Mouse (Mus musculus) stomach, embryonic 14.5 days (tissue): ENCODE results near the gene Fnbp1. TPM values are rescaled to one million over a fixed set of nuclear protein-coding genes. Genes with fewer than 3 reads are reported as not detected.
A peak's percentile ranks its signal among the peaks of the same experiment; 100 is the strongest.

Source experiments
- ATAC-seq: fragments of 200-750 bp; cut with Nextera tagmentation; 2 replicates; pipeline ENCODE4 v1.8.0; 2017; ENCODE audit warnings: low read depth, moderate TSS enrichment; ENCODE audit not compliant: insufficient number of reproducible peaks, insufficient read depth, low FRiP score
- H3K27ac ChIP-seq: fragments of 300-500 bp; sonication (generic); 2 replicates; pipeline ENCODE4 v1.5.1; 2014; ENCODE audit warnings: mild to moderate bottlenecking, low read length, moderate library complexity, mixed read lengths
- H3K27me3 ChIP-seq: fragments of 300-500 bp; sonication (generic); 2 replicates; pipeline ENCODE4 v1.6.1; 2014; ENCODE audit warnings: low read length, control low read depth, mixed read lengths; ENCODE audit not compliant: control insufficient read depth, insufficient read depth
- H3K36me3 ChIP-seq: fragments of 300-500 bp; sonication (generic); 2 replicates; pipeline ENCODE4 v1.6.1; 2014; ENCODE audit warnings: mild to moderate bottlenecking, control low read depth, low read length, moderate library complexity, mixed read lengths; ENCODE audit not compliant: control insufficient read depth, insufficient read depth
- H3K4me1 ChIP-seq: fragments of 300-500 bp; sonication (generic); 2 replicates; pipeline ENCODE4 v1.6.1; 2014; ENCODE audit warnings: low read length, control low read depth, mixed read lengths; ENCODE audit not compliant: control insufficient read depth, insufficient read depth
- H3K4me2 ChIP-seq: fragments of 300-500 bp; sonication (generic); replicated peaks from 2 replicates; pipeline ENCODE4 v1.6.1; 2014; ENCODE audit warnings: low read depth, low read length, control low read depth
- H3K4me3 ChIP-seq: fragments of 300-500 bp; sonication (generic); 2 replicates; pipeline ENCODE4 v1.5.1; 2014; ENCODE audit warnings: low read depth, low read length, control low read depth
- H3K9ac ChIP-seq: fragments of 300-500 bp; sonication (generic); replicated peaks from 2 replicates; pipeline ENCODE4 v1.6.1; 2014; ENCODE audit warnings: low read depth, mild to moderate bottlenecking, control low read depth, low read length, moderate library complexity, mixed read lengths
- H3K9me3 ChIP-seq: fragments of 300-500 bp; sonication (generic); 2 replicates; pipeline ENCODE4 v1.6.1; 2016; ENCODE audit warnings: low read depth, low read length, control low read depth; ENCODE audit not compliant: control insufficient read depth
- WGBS: fragments of 180-500 bp; shearing (Covaris S2); extraction: QIAGEN DNeasy Blood & Tissue Kit; methylation state at CpG from one replicate; pipeline ENCODE4 v1.1.7; 2014; 5-methylcytosine and 5-hydroxymethylcytosine counted together
- polyA plus RNA-seq: library from polyadenylated mRNA; unstranded; fragments of >200 nt; fragmentation: Nextera tagmentation; extraction: Ambion mirVana; gene quantifications from 2 replicates; pipeline ENCODE4 v1.2.1, GENCODE M21; 2014

Fnbp1 gene
- polyA plus RNA-seq, 1 experiment from 2014 or later, result 39.2 TPM

GRCm38 (mm10) chr2:31127219-31127618 is 14.6 kb downstream of the Fnbp1 start:
- Histone ChIP-seq H3K4me1 (peaks cover 26% of the 10 kb centered on the region), H3K27ac (no peak overlapping the region), H3K4me2 (no peak overlapping the region), H3K36me3 (no peaks in the 10 kb centered on the region), H3K27me3 (no peaks in the 10 kb centered on the region), H3K9me3 (no peaks in the 10 kb centered on the region), H3K9ac (no peak overlapping the region), H3K4me3 (no peak overlapping the region)
- 50% methylated on average over 7 of the region's 7 CpGs for WGBS
- ATAC-seq, result no peak

DNA sequence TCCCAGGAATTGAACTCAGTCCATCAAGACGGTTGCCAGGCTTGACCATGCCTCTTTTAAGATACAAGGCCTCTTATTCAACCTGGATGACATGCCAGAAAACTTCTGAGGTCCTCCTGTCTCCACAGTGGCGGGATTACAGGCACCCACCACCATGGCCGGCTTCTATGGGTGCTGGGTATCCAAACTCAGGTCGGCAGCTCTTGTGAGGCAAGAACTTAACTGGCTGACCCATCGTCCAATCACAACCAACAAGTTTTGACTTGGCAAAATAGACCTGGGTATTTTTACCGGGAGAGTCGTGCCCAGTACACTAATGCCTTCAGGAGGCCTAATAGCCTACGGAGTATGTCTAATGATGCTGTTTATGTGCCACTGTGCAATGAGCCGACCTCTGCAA is 15.8 kb downstream of the Fnbp1 start:
- H3K4me3 ChIP-seq, result no peak overlapping the region
- 92% methylated on average over 9 of the region's 9 CpGs for WGBS
- no peaks in the 10 kb centered on the region for H3K9me3 ChIP-seq
- no peaks in the 10 kb centered on the region for H3K27me3 ChIP-seq
- H3K27ac ChIP-seq, result no peak overlapping the region
- H3K9ac ChIP-seq, result no peak overlapping the region
- H3K4me1 ChIP-seq, result peaks cover 22% of the 10 kb centered on the region
- ATAC-seq, result no peak
- H3K4me2 ChIP-seq, result no peak overlapping the region
- H3K36me3 ChIP-seq, result no peaks in the 10 kb centered on the region

GRCm38 (mm10) chr2:31125156-31125555 is 16.7 kb downstream of the Fnbp1 start:
- no peak overlapping the region for H3K4me3 ChIP-seq
- no peaks in the 10 kb centered on the region for H3K9me3 ChIP-seq
- H3K9ac ChIP-seq, result no peak overlapping the region
- ATAC-seq, result no peak
- no peak overlapping the region for H3K4me2 ChIP-seq
- H3K27ac ChIP-seq, result no peak overlapping the region
- 72% methylated on average over 7 of the region's 7 CpGs for WGBS
- no peaks in the 10 kb centered on the region for H3K36me3 ChIP-seq
- H3K27me3 ChIP-seq, result no peaks in the 10 kb centered on the region
- peaks cover 17% of the 10 kb centered on the region for H3K4me1 ChIP-seq

DNA sequence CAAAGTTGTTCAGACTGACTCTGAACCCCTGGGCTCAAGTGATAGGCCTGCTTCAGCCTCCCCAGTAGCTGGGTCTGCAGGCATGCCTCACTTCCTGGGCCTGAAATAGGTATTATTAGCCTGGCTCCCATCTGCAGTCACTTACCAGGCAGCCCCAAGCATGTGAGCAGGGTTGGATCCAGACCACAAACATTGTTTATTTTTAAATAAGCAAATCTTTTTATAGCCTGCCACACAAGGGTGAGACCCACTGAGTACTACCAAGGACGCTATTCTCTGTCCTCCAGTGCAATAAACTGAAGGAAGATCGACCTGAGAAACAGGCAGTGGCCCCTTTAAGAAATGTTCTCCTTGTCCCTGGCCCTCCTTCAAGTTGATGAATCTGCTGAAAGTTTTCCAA is 17.1 kb downstream of the Fnbp1 start:
- no peak for ATAC-seq
- no peaks in the 10 kb centered on the region for H3K36me3 ChIP-seq
- no peaks in the 10 kb centered on the region for H3K27me3 ChIP-seq
- H3K27ac ChIP-seq, result peak overlapping the region; percentile 7; the same call in 1 of the 2 replicates
- H3K4me1 ChIP-seq, result peaks cover 17% of the 10 kb centered on the region
- no peak overlapping the region for H3K9ac ChIP-seq
- H3K9me3 ChIP-seq, result no peaks in the 10 kb centered on the region
- 38% methylated on average over 2 of the region's 2 CpGs for WGBS
- H3K4me3 ChIP-seq, result no peak overlapping the region
- H3K4me2 ChIP-seq, result no peak overlapping the region

DNA sequence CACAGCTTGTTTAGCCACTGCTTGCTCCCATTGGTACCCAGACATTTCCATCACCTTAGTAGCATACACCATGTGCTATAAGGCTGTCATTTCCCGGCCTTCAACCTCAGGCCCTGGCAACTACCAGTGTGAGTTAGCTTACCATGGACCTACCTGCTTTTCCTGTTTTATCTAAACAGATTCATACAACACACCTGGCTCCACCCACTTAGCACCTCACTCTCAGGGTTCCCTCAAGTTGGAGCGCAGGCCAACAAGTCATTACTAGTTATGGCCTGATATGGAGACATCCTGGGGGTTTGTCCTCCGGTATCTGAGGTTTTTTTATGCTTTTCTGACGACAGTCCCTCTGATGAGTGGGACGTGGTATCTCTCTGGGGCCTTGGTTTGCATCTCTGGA is 18.3 kb downstream of the Fnbp1 start:
- H3K27me3 ChIP-seq, result no peaks in the 10 kb centered on the region
- no peaks in the 10 kb centered on the region for H3K36me3 ChIP-seq
- no peak for ATAC-seq
- no peaks in the 10 kb centered on the region for H3K9me3 ChIP-seq
- no peak overlapping the region for H3K4me3 ChIP-seq
- no peak overlapping the region for H3K4me2 ChIP-seq
- no peak overlapping the region for H3K27ac ChIP-seq
- H3K4me1 ChIP-seq, result peaks cover 17% of the 10 kb centered on the region
- no peak overlapping the region for H3K9ac ChIP-seq
- WGBS, result 79% methylated on average over 5 of the region's 5 CpGs

DNA sequence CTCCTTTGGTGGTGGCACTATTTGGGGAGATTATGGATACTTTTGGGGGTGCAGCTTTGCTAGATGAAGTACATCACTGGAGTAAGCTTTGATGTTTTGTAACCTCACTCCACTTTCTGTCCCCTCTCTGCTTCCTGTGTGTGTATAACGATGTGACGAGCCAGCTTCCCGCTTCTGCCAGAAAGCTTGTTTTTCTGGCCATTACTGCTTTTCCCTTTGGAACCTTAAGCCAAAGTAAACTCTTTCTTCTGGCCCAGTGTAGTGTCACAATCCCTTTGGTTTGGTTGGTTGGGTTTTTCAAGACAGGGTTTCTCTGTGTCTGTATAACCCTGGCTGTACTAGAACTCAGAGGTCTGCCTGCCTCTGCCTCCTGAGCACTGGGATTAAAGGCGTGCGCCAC is 19.0 kb downstream of the Fnbp1 start:
- Histone ChIP-seq H3K9me3 (no peaks in the 10 kb centered on the region), H3K27ac (no peak overlapping the region)
- 95% methylated on average over 5 of the region's 5 CpGs for WGBS

GRCm38 (mm10) chr2:31121131-31121693 is 20.6 kb downstream of the Fnbp1 start:
- H3K27ac ChIP-seq, result no peak overlapping the region
- ATAC-seq, result no peak
- no peak overlapping the region for H3K4me2 ChIP-seq
- no peak overlapping the region for H3K4me3 ChIP-seq
- no peaks in the 10 kb centered on the region for H3K9me3 ChIP-seq
- WGBS, result 72% methylated on average over 7 of the region's 7 CpGs
- H3K27me3 ChIP-seq, result no peaks in the 10 kb centered on the region
- no peaks in the 10 kb centered on the region for H3K36me3 ChIP-seq
- H3K4me1 ChIP-seq, result peaks cover 7% of the 10 kb centered on the region; the same call in 1 of the 2 replicates
- H3K9ac ChIP-seq, result no peak overlapping the region

More for the DNA sequence above, 19.0 kb downstream of the Fnbp1 start:
- Histone ChIP-seq H3K36me3 (no peaks in the 10 kb centered on the region), H3K4me1 (peaks cover 17% of the 10 kb centered on the region), H3K4me3 (no peak overlapping the region), H3K4me2 (no peak overlapping the region), H3K27me3 (no peaks in the 10 kb centered on the region), H3K9ac (no peak overlapping the region)
- no peak for ATAC-seq

DNA sequence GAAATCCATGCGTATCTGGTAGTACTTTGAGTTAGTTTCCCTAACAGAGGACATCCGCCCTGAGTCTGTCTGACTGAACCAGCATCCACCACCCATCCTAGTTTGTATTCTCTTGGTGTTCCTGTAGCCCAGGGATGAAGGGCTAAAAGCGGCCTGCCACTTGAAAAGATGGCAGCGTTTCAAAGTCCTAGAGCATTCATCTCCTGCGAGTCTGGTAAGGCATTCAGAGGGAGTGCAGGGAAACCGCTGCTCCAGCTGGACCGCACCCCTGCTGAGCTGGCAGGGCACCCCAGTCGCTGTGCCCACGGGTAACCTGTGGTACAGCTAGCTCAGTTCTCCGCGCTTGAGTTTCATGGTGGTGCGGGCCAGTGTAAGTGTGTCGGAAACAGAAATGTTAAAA is 22.0 kb downstream of the Fnbp1 start:
- no peak for ATAC-seq
- Histone ChIP-seq H3K36me3 (no peaks in the 10 kb centered on the region), H3K9me3 (no peaks in the 10 kb centered on the region), H3K9ac (no peak overlapping the region), H3K27ac (no peak overlapping the region), H3K4me1 (peaks cover 9% of the 10 kb centered on the region), H3K27me3 (no peaks in the 10 kb centered on the region), H3K4me2 (no peak overlapping the region), H3K4me3 (no peak overlapping the region)
- WGBS, result 68% methylated on average over 13 of the region's 13 CpGs
